Mouse (Mus musculus) heart, embryonic 10.5 days (tissue): ENCODE measurements around the gene Pygm. TPM values are rescaled to one million over a fixed set of nuclear protein-coding genes. Genes with fewer than 3 reads are reported as not detected.
A peak's percentile ranks its signal among the peaks of the same experiment; 100 is the strongest.

Experiments
- DNase-seq: peaks from one replicate; pipeline ENCODE4 v3.0.0-alpha.2; 2017; ENCODE audit warnings: low spot score
- H3K27ac ChIP-seq: fragments of 300-500 bp; sonication (generic); 2 replicates; pipeline ENCODE4 v1.5.1; 2016; ENCODE audit warnings: mild to moderate bottlenecking
- H3K27me3 ChIP-seq: fragments of 300-500 bp; sonication (generic); 2 replicates; pipeline ENCODE4 v1.6.1; 2016; ENCODE audit warnings: mild to moderate bottlenecking; ENCODE audit not compliant: poor library complexity, insufficient read depth, severe bottlenecking
- H3K36me3 ChIP-seq: fragments of 300-500 bp; sonication (generic); 2 replicates; pipeline ENCODE4 v1.6.1; 2016; ENCODE audit warnings: mild to moderate bottlenecking, moderate library complexity
- H3K4me1 ChIP-seq: fragments of 300-500 bp; sonication (generic); 2 replicates; pipeline ENCODE4 v1.6.1; 2016; ENCODE audit warnings: mild to moderate bottlenecking
- H3K4me3 ChIP-seq: fragments of 300-500 bp; sonication (generic); 2 replicates; pipeline ENCODE4 v1.5.1; 2016; ENCODE audit warnings: mild to moderate bottlenecking, moderate library complexity
- H3K9me3 ChIP-seq: fragments of 300-500 bp; sonication (generic); 2 replicates; pipeline ENCODE4 v1.6.1; 2016; ENCODE audit warnings: mild to moderate bottlenecking, moderate library complexity
- WGBS: fragments of 180-500 bp; shearing (Covaris S2); methylation state at CpG from one replicate; pipeline ENCODE4 v1.1.7; 2016; 5-methylcytosine and 5-hydroxymethylcytosine counted together
- polyA plus RNA-seq: library from polyadenylated mRNA; unstranded; fragments of >200 nt; fragmentation: Nextera tagmentation; extraction: Ambion mirVana; gene quantifications from 2 replicates; pipeline ENCODE4 v1.2.1, GENCODE M21; 2016

The Pygm gene
- polyA plus RNA-seq, 1 experiment from 2014 or later: 103 TPM

GRCm38 (mm10) chr19:6380411-6381166 is 3.6 kb upstream of the Pygm start:
- H3K4me1 ChIP-seq: peaks cover 38% of the 10 kb centered on the region
- 90% methylated on average over 9 of the region's 9 CpGs for WGBS
- no peak overlapping the region for H3K27ac ChIP-seq
- no peaks in the 10 kb centered on the region for H3K9me3 ChIP-seq
- no peak for DNase-seq
- H3K36me3 ChIP-seq: peaks cover 45% of the 10 kb centered on the region
- no peaks in the 10 kb centered on the region for H3K27me3 ChIP-seq
- H3K4me3 ChIP-seq: no peak overlapping the region

- Histone ChIP-seq H3K4me1 (peaks cover 45% of the 10 kb centered on the region), H3K4me3 (no peak overlapping the region), H3K36me3 (peaks cover 40% of the 10 kb centered on the region), H3K27me3 (no peaks in the 10 kb centered on the region), H3K9me3 (no peaks in the 10 kb centered on the region), H3K27ac (no peak overlapping the region)
- 91% methylated on average over 5 of the region's 5 CpGs for WGBS
- DNase-seq: no peak
Observed at GRCm38 (mm10) chr19:6381238-6381637, 3.0 kb upstream of the Pygm start.

- no peaks in the 10 kb centered on the region for H3K9me3 ChIP-seq
- peak overlapping the region; percentile 88; the same call in 1 of the 2 replicates for H3K27ac ChIP-seq
- H3K4me1 ChIP-seq: peaks cover 50% of the 10 kb centered on the region
- H3K27me3 ChIP-seq: peaks cover 8% of the 10 kb centered on the region; the same call in 1 of the 2 replicates
- H3K4me3 ChIP-seq: no peak overlapping the region
- WGBS: 78% methylated on average over 4 of the region's 4 CpGs
- peaks cover 39% of the 10 kb centered on the region for H3K36me3 ChIP-seq
- DNase-seq: no peak
Observed at GRCm38 (mm10) chr19:6382323-6382924, 1.8 kb upstream of the Pygm start.

GRCm38 (mm10) chr19:6383470-6383869 is 729 bp upstream of the Pygm start:
- Histone ChIP-seq H3K27ac (peak overlapping the region; percentile 88), H3K4me1 (peaks cover 50% of the 10 kb centered on the region), H3K4me3 (peak overlapping the region; percentile 59), H3K9me3 (no peaks in the 10 kb centered on the region), H3K36me3 (peaks cover 39% of the 10 kb centered on the region), H3K27me3 (peaks cover 17% of the 10 kb centered on the region; the same call in 1 of the 2 replicates)
- DNase-seq: no peak
- WGBS: 42% methylated on average over 5 of the region's 5 CpGs

- Histone ChIP-seq H3K4me1 (peaks cover 65% of the 10 kb centered on the region), H3K4me3 (peak overlapping the region; percentile 59), H3K27ac (peak overlapping the region; percentile 88), H3K36me3 (peaks cover 43% of the 10 kb centered on the region), H3K9me3 (no peaks in the 10 kb centered on the region), H3K27me3 (peaks cover 29% of the 10 kb centered on the region; the same call in 1 of the 2 replicates)
- no peak for DNase-seq
- 46% methylated on average over 11 of the region's 11 CpGs for WGBS
Observed at GRCm38 (mm10) chr19:6384954-6385353, 755 bp downstream of the Pygm start.

- H3K9me3 ChIP-seq: no peaks in the 10 kb centered on the region
- H3K4me1 ChIP-seq: peaks cover 68% of the 10 kb centered on the region
- peaks cover 47% of the 10 kb centered on the region for H3K36me3 ChIP-seq
- DNase-seq: no peak
- peak overlapping the region; percentile 88 for H3K27ac ChIP-seq
- H3K27me3 ChIP-seq: peaks cover 29% of the 10 kb centered on the region; the same call in 1 of the 2 replicates
- WGBS: 63% methylated on average over 5 of the region's 5 CpGs
- H3K4me3 ChIP-seq: peak overlapping the region; percentile 59
Observed at GRCm38 (mm10) chr19:6385419-6385818, 1.2 kb downstream of the Pygm start.

GRCm38 (mm10) chr19:6385821-6386220 is 1.6 kb downstream of the Pygm start:
- Histone ChIP-seq H3K4me1 (peaks cover 68% of the 10 kb centered on the region), H3K9me3 (no peaks in the 10 kb centered on the region), H3K27ac (peak overlapping the region; percentile 88), H3K4me3 (peak overlapping the region; percentile 59), H3K36me3 (peaks cover 47% of the 10 kb centered on the region), H3K27me3 (peaks cover 29% of the 10 kb centered on the region; the same call in 1 of the 2 replicates)
- 74% methylated on average over 7 of the region's 7 CpGs for WGBS
- DNase-seq: no peak

GRCm38 (mm10) chr19:6386234-6386633 is 2.0 kb downstream of the Pygm start:
- Histone ChIP-seq H3K4me1 (peaks cover 68% of the 10 kb centered on the region), H3K9me3 (no peaks in the 10 kb centered on the region)
- 67% methylated on average over 9 of the region's 9 CpGs for WGBS

GRCm38 (mm10) chr19:6388006-6388405 is 3.8 kb downstream of the Pygm start:
- WGBS: 79% methylated on average over 13 of the region's 13 CpGs
- no peak for DNase-seq
- H3K27me3 ChIP-seq: peaks cover 29% of the 10 kb centered on the region; the same call in 1 of the 2 replicates
- H3K4me3 ChIP-seq: no peak overlapping the region
- H3K36me3 ChIP-seq: peaks cover 67% of the 10 kb centered on the region
- peaks cover 58% of the 10 kb centered on the region for H3K4me1 ChIP-seq
- no peak overlapping the region for H3K27ac ChIP-seq
- no peaks in the 10 kb centered on the region for H3K9me3 ChIP-seq

More at GRCm38 (mm10) chr19:6386234-6386633, 2.0 kb downstream of the Pygm start:
- Histone ChIP-seq H3K36me3 (peaks cover 51% of the 10 kb centered on the region), H3K4me3 (peak overlapping the region; percentile 59), H3K27ac (peak overlapping the region; percentile 88; the same call in 1 of the 2 replicates), H3K27me3 (peaks cover 29% of the 10 kb centered on the region; the same call in 1 of the 2 replicates)
- DNase-seq: no peak

- H3K27me3 ChIP-seq: peaks cover 29% of the 10 kb centered on the region; the same call in 1 of the 2 replicates
- H3K4me3 ChIP-seq: peak overlapping the region; percentile 47
- H3K27ac ChIP-seq: peak overlapping the region; percentile 38; the same call in 1 of the 2 replicates
- peaks cover 81% of the 10 kb centered on the region for H3K36me3 ChIP-seq
- H3K4me1 ChIP-seq: peaks cover 40% of the 10 kb centered on the region
- WGBS: 16% methylated on average over 16 of the region's 16 CpGs
- H3K9me3 ChIP-seq: no peaks in the 10 kb centered on the region
- no peak for DNase-seq
Observed at GRCm38 (mm10) chr19:6389803-6390202, 5.6 kb downstream of the Pygm start.

GRCm38 (mm10) chr19:6390251-6390650 is 6.1 kb downstream of the Pygm start:
- Histone ChIP-seq H3K27me3 (peaks cover 29% of the 10 kb centered on the region; the same call in 1 of the 2 replicates), H3K9me3 (no peaks in the 10 kb centered on the region), H3K4me3 (0 out of 2 replicates have a peak overlapping the region, but pooled peaks have one; percentile 47), H3K4me1 (peaks cover 36% of the 10 kb centered on the region), H3K36me3 (peaks cover 81% of the 10 kb centered on the region), H3K27ac (no peak overlapping the region)
- WGBS: 67% methylated on average over 6 of the region's 6 CpGs
- no peak for DNase-seq

GRCm38 (mm10) chr19:6392743-6393393 is 8.7 kb downstream of the Pygm start:
- WGBS: 86% methylated on average over 14 of the region's 14 CpGs

More at GRCm38 (mm10) chr19:6392743-6393393, 8.7 kb downstream of the Pygm start:
- DNase-seq: no peak
- Histone ChIP-seq H3K36me3 (peaks cover 74% of the 10 kb centered on the region), H3K27ac (no peak overlapping the region), H3K4me1 (peaks cover 23% of the 10 kb centered on the region), H3K9me3 (no peaks in the 10 kb centered on the region), H3K27me3 (peaks cover 21% of the 10 kb centered on the region; the same call in 1 of the 2 replicates), H3K4me3 (no peak overlapping the region)
